ENCODE assay signal across 8 mouse cellular contexts in genomic region chr19:45748206-45748605, GRCm38 (mm10). TPM values are rescaled to one million over a fixed set of nuclear protein-coding genes. Genes with fewer than 3 reads are reported as not detected.
DNase-seq lines count a peak whose midpoint lies in the region; ATAC-seq and TF ChIP-seq lines count a peak whose summit lies in the region.

No protein-coding gene starts in this region.

- TF ChIP-seq CTCF in liver, embryonic 14.5 days (IDR thresholded peaks at IDR 0.05; ENCODE audit: low read depth) = no peak

- peaks cover 21% of the 10 kb centered on the region for H3K4me1 ChIP-seq in forebrain, embryonic 11.5 days (replicated peaks; ENCODE audit: control insufficient read depth, insufficient read depth, low read length)
- peaks cover 0 to 8% of the 10 kb centered on the region in 2 experiments; a peak in 1 of 4 replicates for H3K4me1 ChIP-seq in liver, embryonic 14.5 days (replicated peaks; ENCODE audit: control insufficient read depth in 2 of 2, insufficient read depth in 2 of 2, low read length in 1 of 2)

- H3K4me2 ChIP-seq in forebrain, embryonic 11.5 days (ENCODE audit: low read depth, low read length, severe bottlenecking) = peak overlapping the region; percentile 95; the same call in 1 of the 2 replicates
- peak overlapping the region; percentile 95 for H3K4me2 ChIP-seq in liver, embryonic 14.5 days (ENCODE audit: low read depth)

- 59% methylated on average over 9 of the region's 9 CpGs for WGBS in forebrain, embryonic 11.5 days
- WGBS in liver, embryonic 14.5 days (ENCODE audit: insufficient replicate concordance) = 36% methylated on average over 9 of the region's 9 CpGs

- H3K27me3 ChIP-seq in forebrain, embryonic 11.5 days (ENCODE audit: control insufficient read depth, insufficient read depth, low read length) = peaks cover 38% of the 10 kb centered on the region
- peaks cover 31% of the 10 kb centered on the region for H3K27me3 ChIP-seq in liver, embryonic 14.5 days (ENCODE audit: control insufficient read depth, insufficient read depth, low read length)

- peak overlapping the region; percentile 89; the same call in 1 of the 2 replicates for H3K4me3 ChIP-seq in forebrain, embryonic 11.5 days (ENCODE audit: low read depth, low read length)
- H3K4me3 ChIP-seq in liver, embryonic 14.5 days (ENCODE audit: insufficient read depth in 1 of 2, low read depth in 2 of 2, low read length in 2 of 2) = peak overlapping the region; percentile 73 to 95

- no peak overlapping the region for H3K27ac ChIP-seq in forebrain, embryonic 11.5 days (ENCODE audit: low read depth, low read length)
- H3K27ac ChIP-seq in liver, embryonic 14.5 days = no peak overlapping the region

- TF ChIP-seq EP300 in liver, embryonic 14.5 days (IDR thresholded peaks at IDR 0.05; ENCODE audit: low read depth) = no peak

- 0 out of 2 replicates have a peak, but pooled peaks cover 2% of the 10 kb centered on the region for H3K36me3 ChIP-seq in forebrain, embryonic 11.5 days (ENCODE audit: control insufficient read depth, insufficient read depth, low read length)
- peaks cover 15% of the 10 kb centered on the region for H3K36me3 ChIP-seq in liver, embryonic 14.5 days (replicated peaks; ENCODE audit: control insufficient read depth, insufficient read depth, low read depth)

- peak; percentile 22 for DNase-seq in embryo, embryonic 9.5 days (ENCODE audit: extremely low spot score)
- DNase-seq in embryo, embryonic 10 days (ENCODE audit: low spot score) = no peak
- DNase-seq in 3134 (ENCODE audit: extremely low read depth, insufficient read length, low spot score) = peak; percentile 42
- DNase-seq in forebrain, embryonic 11.5 days (ENCODE audit: low spot score) = peak; percentile 52
- DNase-seq in liver, embryonic 14.5 days (ENCODE audit: low read depth in 3 of 3, low spot score in 3 of 3) = no peak
- DNase-seq in left cerebral cortex, adult 11 months (ENCODE audit: low spot score) = no peak
- DNase-seq in right cerebral cortex, postnatal 4 days = no peak

- no peaks in the 10 kb centered on the region for H3K9me3 ChIP-seq in forebrain, embryonic 11.5 days (ENCODE audit: control insufficient read depth, low read length)
- no peaks in the 10 kb centered on the region for H3K9me3 ChIP-seq in liver, embryonic 14.5 days (ENCODE audit: control insufficient read depth, low read length)

- ATAC-seq in forebrain, embryonic 11.5 days (replicated peaks; ENCODE audit: low FRiP score) = no peak
- no peak for ATAC-seq in liver, embryonic 14.5 days (ENCODE audit: insufficient read depth)
- ATAC-seq in monocyte, adult 5-6 weeks (replicated peaks; ENCODE audit: insufficient number of reproducible peaks, low FRiP score, low TSS enrichment, poor library complexity, severe bottlenecking) = no peak

- H3K9ac ChIP-seq in forebrain, embryonic 11.5 days (ENCODE audit: low read length) = peak overlapping the region; percentile 82; the same call in 1 of the 2 replicates
- peak overlapping the region; percentile 82; the same call in 1 of the 2 replicates for H3K9ac ChIP-seq in liver, embryonic 14.5 days (replicated peaks)

RNA-seq across cellular contexts. Expression of gene Npm3, which starts 1.2 kb away (rescaled TPM):
- polyA plus RNA-seq in forebrain, embryonic 11.5 days (2014; fragmentation: Nextera tagmentation; extraction: Ambion mirVana) = 13.1 and 18.2 TPM in 2 replicates
- polyA plus RNA-seq in liver, embryonic 14.5 days (2012; rRNA removed) = 59.0 and 59.7 TPM in 2 replicates
- 10.6 and 11.4 TPM in 2 replicates for polyA plus RNA-seq in liver, embryonic 14.5 days (2014; fragmentation: Nextera tagmentation; extraction: Ambion mirVana)
- 33.8 to 73.5 TPM (median 54.3 TPM) in 3 replicates for total RNA-seq in monocyte, adult 5-6 weeks (2017)

RNA-seq across cellular contexts. Expression of gene Fgf8, which starts 5.5 kb away (rescaled TPM):
- 18.3 and 22.2 TPM in 2 replicates for polyA plus RNA-seq in forebrain, embryonic 11.5 days (2014; fragmentation: Nextera tagmentation; extraction: Ambion mirVana)
- polyA plus RNA-seq in liver, embryonic 14.5 days (2012; rRNA removed) = 0.08 TPM in 1 of 2 replicates, not detected in the other
- polyA plus RNA-seq in liver, embryonic 14.5 days (2014; fragmentation: Nextera tagmentation; extraction: Ambion mirVana) = not detected in 2 replicates
- total RNA-seq in monocyte, adult 5-6 weeks (2017) = not detected in 3 replicates

RNA-seq across cellular contexts. Expression of gene Mgea5, which starts 35.4 kb away (rescaled TPM):
- 83.4 and 88.9 TPM in 2 replicates for polyA plus RNA-seq in forebrain, embryonic 11.5 days (2014; fragmentation: Nextera tagmentation; extraction: Ambion mirVana)
- polyA plus RNA-seq in liver, embryonic 14.5 days (2012; rRNA removed) = 17.1 and 25.2 TPM in 2 replicates
- polyA plus RNA-seq in liver, embryonic 14.5 days (2014; fragmentation: Nextera tagmentation; extraction: Ambion mirVana) = 15.0 and 16.7 TPM in 2 replicates
- total RNA-seq in monocyte, adult 5-6 weeks (2017) = 301 to 380 TPM (median 322 TPM) in 3 replicates

Comparison
In these comparisons a context has a peak if more than half of its experiments do, and no peak if none do; other contexts are left out.
1. DNase-seq: peak in embryo, embryonic 9.5 days (single experiment), 3134 (single experiment) and forebrain, embryonic 11.5 days (single experiment); none in embryo, embryonic 10 days (single experiment), liver, embryonic 14.5 days (0 of 3), left cerebral cortex, adult 11 months (single experiment) and right cerebral cortex, postnatal 4 days (single experiment).
2. RNA of gene Fgf8, which starts 5.5 kb away (polyA plus RNA-seq): 18.3 to 22.2 TPM in forebrain, embryonic 11.5 days; 0.08 TPM in liver, embryonic 14.5 days; every median in the first group is over 10 times any median in the second.